Mouse (Mus musculus): ENCODE results near the gene Smim5.

DNA sequence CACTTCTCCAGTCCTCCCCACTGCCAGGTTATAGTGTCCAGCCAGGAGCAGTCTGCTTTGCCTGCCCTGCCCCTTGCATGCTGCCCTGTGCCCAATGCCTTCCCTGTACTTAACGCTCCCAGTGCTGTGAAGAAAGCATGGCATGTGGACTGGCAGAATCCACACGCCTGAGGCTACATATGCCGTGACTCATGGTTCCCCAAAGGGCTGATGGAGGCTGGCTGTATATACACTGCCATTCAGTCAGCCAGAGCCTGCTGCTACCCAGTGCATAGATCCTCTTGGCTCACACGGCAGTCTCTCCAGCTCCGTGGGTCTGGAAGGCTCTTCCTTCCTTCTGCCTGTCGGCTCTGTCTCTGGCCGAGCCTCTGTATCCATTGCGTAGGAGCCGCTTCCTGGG is 48.5 kb downstream of the Smim5 start:
- no peak for TF ChIP-seq POLR2A (IDR thresholded peaks at IDR 0.05; ENCODE audit: borderline replicate concordance, extremely low read depth, insufficient read depth, insufficient read length, poor library complexity, severe bottlenecking)
- no peak for TF ChIP-seq CTCF (IDR thresholded peaks at IDR 0.05; ENCODE audit: borderline replicate concordance, extremely low read depth, insufficient read depth, insufficient read length)

Data from brain, embryonic 14.5 days (tissue).